Mouse (Mus musculus) midbrain, embryonic 11.5 days (tissue): ENCODE measurements around the gene Ptch1. TPM values are rescaled to one million over a fixed set of nuclear protein-coding genes. Genes with fewer than 3 reads are reported as not detected.

Experiments
- ATAC-seq: fragments of 200-750 bp; cut with Nextera tagmentation; 2 replicates; pipeline ENCODE4 v1.8.0; 2017; ENCODE audit warnings: moderate TSS enrichment, moderate library complexity; ENCODE audit not compliant: low FRiP score
- DNase-seq: peaks from one replicate; pipeline ENCODE4 v3.0.0; 2015; ENCODE audit warnings: low spot score; ENCODE audit errors: missing footprints
- H3K27ac ChIP-seq: fragments of 300-500 bp; sonication (generic); 2 replicates; pipeline ENCODE4 v1.5.1; 2014; ENCODE audit warnings: low read depth, low read length
- H3K27me3 ChIP-seq: fragments of 300-500 bp; sonication (generic); 2 replicates; pipeline ENCODE4 v1.6.1; 2014; ENCODE audit warnings: mild to moderate bottlenecking, low read length, moderate library complexity, mixed read lengths; ENCODE audit not compliant: control insufficient read depth, insufficient read depth
- H3K36me3 ChIP-seq: fragments of 300-500 bp; sonication (generic); 2 replicates; pipeline ENCODE4 v1.6.1; 2014; ENCODE audit warnings: mild to moderate bottlenecking, low read length, moderate library complexity, mixed read lengths; ENCODE audit not compliant: control insufficient read depth, insufficient read depth
- H3K4me1 ChIP-seq: fragments of 300-500 bp; sonication (generic); 2 replicates; pipeline ENCODE4 v1.6.1; 2014; ENCODE audit warnings: low read length; ENCODE audit not compliant: control insufficient read depth, insufficient read depth
- H3K4me2 ChIP-seq: fragments of 300-500 bp; sonication (generic); 2 replicates; pipeline ENCODE4 v1.6.1; 2014; ENCODE audit warnings: mild to moderate bottlenecking, moderate library complexity
- H3K4me3 ChIP-seq: fragments of 300-500 bp; sonication (generic); 2 replicates; pipeline ENCODE4 v1.5.1; 2014; ENCODE audit warnings: low read depth, low read length
- H3K9ac ChIP-seq: fragments of 300-500 bp; sonication (generic); 2 replicates; pipeline ENCODE4 v1.6.1; 2014; ENCODE audit warnings: low read length
- H3K9me3 ChIP-seq: fragments of 300-500 bp; sonication (generic); 2 replicates; pipeline ENCODE4 v1.6.1; 2016; ENCODE audit warnings: low read length; ENCODE audit not compliant: control insufficient read depth
- WGBS: fragments of 180-500 bp; shearing (Covaris S2); extraction: QIAGEN DNeasy Blood & Tissue Kit; methylation state at CpG from one replicate; pipeline ENCODE4 v1.1.7; 2014; 5-methylcytosine and 5-hydroxymethylcytosine counted together
- polyA plus RNA-seq: library from polyadenylated mRNA; unstranded; fragments of >200 nt; fragmentation: Nextera tagmentation; extraction: Ambion mirVana; gene quantifications from 2 replicates; pipeline ENCODE4 v1.2.1, GENCODE M21; 2014

Gene Ptch1
- polyA plus RNA-seq, 1 experiment from 2014 or later: 22.6 TPM

GRCm38 (mm10) chr13:63520110-63520509, 53.3 kb downstream of the Ptch1 start:
- no peak overlapping the region for H3K4me2 ChIP-seq
- ATAC-seq (no peak), DNase-seq (no peak)
- peaks cover 45% of the 10 kb centered on the region for H3K36me3 ChIP-seq
- no peaks in the 10 kb centered on the region for H3K9me3 ChIP-seq
- H3K4me3 ChIP-seq: no peak overlapping the region
- 94% methylated on average over 6 of the region's 6 CpGs for WGBS
- H3K27ac ChIP-seq: no peak overlapping the region
- H3K9ac ChIP-seq: no peak overlapping the region
- H3K27me3 ChIP-seq: no peaks in the 10 kb centered on the region
- H3K4me1 ChIP-seq: peaks cover 13% of the 10 kb centered on the region

GRCm38 (mm10) chr13:63516535-63516934, 56.9 kb downstream of the Ptch1 start:
- Histone ChIP-seq H3K4me2 (no peak overlapping the region), H3K27ac (no peak overlapping the region), H3K36me3 (peaks cover 34% of the 10 kb centered on the region), H3K4me3 (no peak overlapping the region), H3K4me1 (peaks cover 39% of the 10 kb centered on the region), H3K9me3 (no peaks in the 10 kb centered on the region), H3K9ac (no peak overlapping the region), H3K27me3 (no peaks in the 10 kb centered on the region)
- no peak for ATAC-seq
- 82% methylated on average over 2 of the region's 2 CpGs for WGBS
- DNase-seq: no peak

- H3K27ac ChIP-seq: peak overlapping the region; percentile 15; the same call in 1 of the 2 replicates
- no peak overlapping the region for H3K4me3 ChIP-seq
- H3K27me3 ChIP-seq: no peaks in the 10 kb centered on the region
- ATAC-seq (no peak), DNase-seq (no peak)
- no peaks in the 10 kb centered on the region for H3K9me3 ChIP-seq
- peaks cover 42% of the 10 kb centered on the region for H3K36me3 ChIP-seq
- no peak overlapping the region for H3K9ac ChIP-seq
- H3K4me1 ChIP-seq: peaks cover 39% of the 10 kb centered on the region
- no peak overlapping the region for H3K4me2 ChIP-seq
- 78% methylated on average over 5 of the region's 5 CpGs for WGBS
Observed at GRCm38 (mm10) chr13:63515542-63515941, 57.9 kb downstream of the Ptch1 start.

GRCm38 (mm10) chr13:63514931-63515360, 58.5 kb downstream of the Ptch1 start:
- Histone ChIP-seq H3K9me3 (no peaks in the 10 kb centered on the region), H3K27me3 (no peaks in the 10 kb centered on the region), H3K4me3 (no peak overlapping the region), H3K36me3 (peaks cover 42% of the 10 kb centered on the region), H3K27ac (peak overlapping the region; percentile 58), H3K4me1 (peaks cover 39% of the 10 kb centered on the region), H3K9ac (no peak overlapping the region), H3K4me2 (0 out of 2 replicates have a peak overlapping the region, but pooled peaks have one; percentile 12)
- DNase-seq (no peak), ATAC-seq (peak; percentile 69)
- 22% methylated on average over 8 of the region's 8 CpGs for WGBS

- no peak overlapping the region for H3K4me3 ChIP-seq
- 58% methylated on average over 26 of the region's 26 CpGs for WGBS
- no peaks in the 10 kb centered on the region for H3K9me3 ChIP-seq
- no peaks in the 10 kb centered on the region for H3K27me3 ChIP-seq
- ATAC-seq (no peak), DNase-seq (peak; percentile 90)
- H3K4me1 ChIP-seq: peaks cover 39% of the 10 kb centered on the region
- no peak overlapping the region for H3K4me2 ChIP-seq
- peak overlapping the region; percentile 30; the same call in 1 of the 2 replicates for H3K27ac ChIP-seq
- no peak overlapping the region for H3K9ac ChIP-seq
- H3K36me3 ChIP-seq: peaks cover 40% of the 10 kb centered on the region
Observed at GRCm38 (mm10) chr13:63513374-63514098, 59.9 kb downstream of the Ptch1 start.

- peaks cover 39% of the 10 kb centered on the region for H3K4me1 ChIP-seq
- no peak overlapping the region for H3K4me2 ChIP-seq
- no peak overlapping the region for H3K9ac ChIP-seq
- H3K9me3 ChIP-seq: peaks cover 3% of the 10 kb centered on the region; the same call in 1 of the 2 replicates
- DNase-seq: no peak
- ATAC-seq: 0 out of 2 replicates have a peak, but pooled peaks have one; percentile 12
- no peak overlapping the region for H3K27ac ChIP-seq
- H3K4me3 ChIP-seq: no peak overlapping the region
- H3K27me3 ChIP-seq: no peaks in the 10 kb centered on the region
- peaks cover 40% of the 10 kb centered on the region for H3K36me3 ChIP-seq
- WGBS: 47% methylated on average over 6 of the region's 6 CpGs
Observed at GRCm38 (mm10) chr13:63512411-63512810, 61.0 kb downstream of the Ptch1 start.

GRCm38 (mm10) chr13:63507821-63508220, 65.6 kb downstream of the Ptch1 start:
- no peak overlapping the region for H3K27ac ChIP-seq
- H3K9me3 ChIP-seq: peaks cover 3% of the 10 kb centered on the region; the same call in 1 of the 2 replicates
- H3K27me3 ChIP-seq: no peaks in the 10 kb centered on the region
- WGBS: 88% methylated on average over 5 of the region's 5 CpGs
- no peak overlapping the region for H3K4me2 ChIP-seq
- no peak overlapping the region for H3K4me3 ChIP-seq
- H3K9ac ChIP-seq: no peak overlapping the region
- ATAC-seq (no peak), DNase-seq (no peak)
- peaks cover 35% of the 10 kb centered on the region for H3K36me3 ChIP-seq
- H3K4me1 ChIP-seq: peaks cover 4% of the 10 kb centered on the region

GRCm38 (mm10) chr13:63507001-63507556, 66.3 kb downstream of the Ptch1 start:
- Histone ChIP-seq H3K4me2 (no peak overlapping the region), H3K4me1 (peaks cover 2% of the 10 kb centered on the region; the same call in 1 of the 2 replicates), H3K27ac (no peak overlapping the region), H3K36me3 (peaks cover 35% of the 10 kb centered on the region), H3K27me3 (no peaks in the 10 kb centered on the region), H3K4me3 (no peak overlapping the region), H3K9ac (no peak overlapping the region), H3K9me3 (peaks cover 3% of the 10 kb centered on the region; the same call in 1 of the 2 replicates)
- no peak for ATAC-seq
- 90% methylated on average over 6 of the region's 6 CpGs for WGBS
- DNase-seq: no peak

GRCm38 (mm10) chr13:63506364-63506763, 67.0 kb downstream of the Ptch1 start:
- no peak for DNase-seq
- H3K36me3 ChIP-seq: peaks cover 28% of the 10 kb centered on the region
- no peak overlapping the region for H3K4me2 ChIP-seq
- 80% methylated on average over 1 of the region's 1 CpGs for WGBS
- H3K27ac ChIP-seq: no peak overlapping the region
- H3K27me3 ChIP-seq: no peaks in the 10 kb centered on the region
- no peaks in the 10 kb centered on the region for H3K4me1 ChIP-seq
- H3K4me3 ChIP-seq: no peak overlapping the region
- peaks cover 3% of the 10 kb centered on the region; the same call in 1 of the 2 replicates for H3K9me3 ChIP-seq
- H3K9ac ChIP-seq: no peak overlapping the region
- ATAC-seq: no peak
